Mouse (Mus musculus): ENCODE measurements around the gene Olfr20. TPM values are rescaled to one million over a fixed set of nuclear protein-coding genes. Genes with fewer than 3 reads are reported as not detected.
"Not testable (repeated sequence)": the region's sequence is repeated elsewhere in the genome, so short reads cannot be mapped to it uniquely, and the experiment has no call there.

Gene Olfr20
- not detected in 2 replicates for polyA plus RNA-seq (2015; fragmentation: Nextera tagmentation; extraction: Ambion mirVana)

DNA sequence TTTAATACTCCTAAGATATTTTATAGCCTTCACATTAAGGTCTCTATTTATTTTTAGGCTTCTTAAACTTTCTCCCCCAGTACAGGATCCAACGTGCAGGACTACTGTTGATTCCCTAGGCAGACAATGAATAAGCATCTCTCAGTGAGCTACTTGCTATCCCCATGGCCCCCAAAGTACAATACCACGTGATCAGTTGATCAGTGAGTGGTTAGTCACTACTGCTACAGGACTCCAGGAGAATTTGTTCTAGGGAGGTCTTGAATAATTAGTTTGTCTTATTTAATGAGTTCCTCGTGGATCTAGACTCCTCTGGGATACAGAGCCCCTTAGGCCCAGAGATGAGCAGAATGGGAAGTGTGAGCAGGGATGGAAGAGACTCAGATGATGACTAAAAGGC, at the start of gene Olfr20:
Olfr20 (plus strand) TSS at position 301 of the 400 bp plus-strand sequence.
- Histone ChIP-seq H3K4me2 (no peak within 1 kb of the TSS), H3K4me3 (no peak within 1 kb of the TSS), H3K27ac (no peak within 1 kb of the TSS), H3K27me3 (no peaks in the 10 kb centered on the region), H3K4me1 (no peaks in the 10 kb centered on the region), H3K9me3 (no peaks in the 10 kb centered on the region), H3K36me3 (no peaks in the 10 kb centered on the region), H3K9ac (no peak within 1 kb of the TSS)
- 39% methylated on average over 3 of the region's 3 CpGs for WGBS
- no peak for ATAC-seq (ENCODE audit: insufficient number of reproducible peaks, insufficient read depth, low FRiP score, low TSS enrichment, low read depth)

DNA sequence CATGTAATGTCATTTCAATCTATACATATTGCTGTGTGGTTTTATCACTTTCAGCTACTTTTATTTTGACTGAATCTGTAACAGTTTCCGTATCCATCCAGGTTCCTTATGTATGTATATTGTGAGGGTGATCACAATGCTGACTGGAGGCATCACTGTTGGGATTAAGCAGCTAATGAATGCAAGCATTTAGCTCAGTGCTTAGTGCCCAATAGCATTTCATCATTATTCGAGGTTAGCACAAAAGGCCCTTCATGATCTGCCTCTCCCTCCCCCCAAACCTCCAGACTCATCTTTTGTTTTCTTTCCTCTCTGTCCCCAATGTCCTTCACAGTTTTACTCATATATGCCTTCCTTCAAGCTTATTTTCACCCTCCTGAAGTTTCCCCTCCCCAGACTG, 47.5 kb upstream of the Olfr20 start:
- no peak for ATAC-seq (ENCODE audit: insufficient number of reproducible peaks, insufficient read depth, low FRiP score, low TSS enrichment, low read depth)
- Histone ChIP-seq H3K36me3 (no peaks in the 10 kb centered on the region), H3K4me1 (no peaks in the 10 kb centered on the region), H3K27ac (no peak overlapping the region), H3K27me3 (no peaks in the 10 kb centered on the region), H3K4me2 (no peak overlapping the region), H3K9me3 (no peaks in the 10 kb centered on the region), H3K4me3 (no peak overlapping the region), H3K9ac (no peak overlapping the region)
- 27% methylated on average over 2 of the region's 2 CpGs for WGBS

DNA sequence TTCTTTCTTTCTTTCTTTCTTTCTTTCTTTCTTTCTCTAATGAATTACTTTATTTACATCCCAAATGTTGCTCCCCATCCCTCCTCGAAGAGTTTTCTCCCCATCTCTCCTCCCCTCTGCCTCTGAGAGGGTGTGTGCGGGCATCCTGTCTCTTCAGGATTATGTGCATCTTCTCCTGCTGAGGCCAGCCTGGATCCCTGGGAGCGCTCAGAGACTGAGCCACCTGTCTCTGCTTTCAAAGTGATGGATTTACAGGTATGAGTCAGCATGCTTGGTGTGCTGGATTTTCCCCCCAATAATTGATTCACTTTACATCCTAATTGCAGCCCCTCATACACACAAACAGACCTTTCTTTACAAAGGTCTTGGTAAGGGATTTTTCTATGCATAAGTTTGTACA, 34.6 kb upstream of the Olfr20 start:
- Histone ChIP-seq H3K4me3 (no peak overlapping the region), H3K27me3 (no peaks in the 10 kb centered on the region), H3K27ac (no peak overlapping the region), H3K4me1 (no peaks in the 10 kb centered on the region), H3K36me3 (no peaks in the 10 kb centered on the region), H3K9ac (no peak overlapping the region), H3K9me3 (no peaks in the 10 kb centered on the region), H3K4me2 (no peak overlapping the region)
- WGBS, result 40% methylated on average over 3 of the region's 3 CpGs
- no peak for ATAC-seq (ENCODE audit: insufficient number of reproducible peaks, insufficient read depth, low FRiP score, low TSS enrichment, low read depth)

DNA sequence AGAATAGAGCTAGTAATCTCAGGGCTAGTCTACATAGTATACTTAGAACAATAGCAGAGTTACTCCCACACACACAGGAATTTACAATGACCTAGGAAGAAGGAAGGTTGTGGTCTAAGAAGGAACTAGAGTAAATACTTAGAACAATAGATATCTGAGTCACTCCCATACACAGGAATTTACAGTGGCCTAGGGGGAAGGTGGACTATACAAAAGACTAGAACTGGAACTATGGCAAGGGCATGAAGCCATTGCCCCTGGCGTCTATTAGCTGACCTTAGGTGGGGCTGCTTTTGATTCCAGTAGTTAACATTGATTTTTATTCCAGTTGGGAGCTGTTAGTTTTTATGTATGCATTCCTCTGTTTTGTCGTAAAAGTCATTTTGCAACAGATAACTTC, 32.0 kb upstream of the Olfr20 start:
- H3K27ac ChIP-seq; ATAC-seq (ENCODE audit: insufficient number of reproducible peaks, insufficient read depth, low FRiP score, low TSS enrichment, low read depth); H3K27me3 ChIP-seq; H3K9me3 ChIP-seq; H3K9ac ChIP-seq; H3K36me3 ChIP-seq; H3K4me2 ChIP-seq; H3K4me1 ChIP-seq; H3K4me3 ChIP-seq: not testable (repeated sequence)
- 78% methylated on average over 2 of the region's 2 CpGs for WGBS

DNA sequence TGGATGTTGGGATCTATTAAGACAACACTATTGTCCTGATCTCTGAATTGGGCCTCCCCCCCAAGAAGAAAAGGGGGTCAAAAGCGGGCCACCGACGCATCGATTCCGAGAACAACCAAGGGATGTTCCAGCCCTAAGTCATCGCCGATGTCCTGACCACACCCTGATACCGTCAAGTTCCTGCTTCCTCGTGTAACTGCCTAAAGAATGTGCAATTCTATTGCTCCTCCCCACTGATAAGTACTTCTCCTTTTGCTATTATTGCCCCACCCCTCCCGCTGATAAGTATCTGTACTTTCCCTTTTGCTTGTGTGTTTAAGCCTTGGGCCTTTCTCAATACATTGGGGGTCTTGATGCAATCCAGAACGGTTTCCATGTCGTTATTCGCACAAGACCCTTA, 29.5 kb upstream of the Olfr20 start:
- H3K9ac ChIP-seq; H3K9me3 ChIP-seq; H3K27me3 ChIP-seq; H3K4me2 ChIP-seq; H3K36me3 ChIP-seq; H3K27ac ChIP-seq; H3K4me1 ChIP-seq; ATAC-seq (ENCODE audit: insufficient number of reproducible peaks, insufficient read depth, low FRiP score, low TSS enrichment, low read depth); H3K4me3 ChIP-seq: not testable (repeated sequence)
- 88% methylated on average over 13 of the region's 13 CpGs for WGBS

DNA sequence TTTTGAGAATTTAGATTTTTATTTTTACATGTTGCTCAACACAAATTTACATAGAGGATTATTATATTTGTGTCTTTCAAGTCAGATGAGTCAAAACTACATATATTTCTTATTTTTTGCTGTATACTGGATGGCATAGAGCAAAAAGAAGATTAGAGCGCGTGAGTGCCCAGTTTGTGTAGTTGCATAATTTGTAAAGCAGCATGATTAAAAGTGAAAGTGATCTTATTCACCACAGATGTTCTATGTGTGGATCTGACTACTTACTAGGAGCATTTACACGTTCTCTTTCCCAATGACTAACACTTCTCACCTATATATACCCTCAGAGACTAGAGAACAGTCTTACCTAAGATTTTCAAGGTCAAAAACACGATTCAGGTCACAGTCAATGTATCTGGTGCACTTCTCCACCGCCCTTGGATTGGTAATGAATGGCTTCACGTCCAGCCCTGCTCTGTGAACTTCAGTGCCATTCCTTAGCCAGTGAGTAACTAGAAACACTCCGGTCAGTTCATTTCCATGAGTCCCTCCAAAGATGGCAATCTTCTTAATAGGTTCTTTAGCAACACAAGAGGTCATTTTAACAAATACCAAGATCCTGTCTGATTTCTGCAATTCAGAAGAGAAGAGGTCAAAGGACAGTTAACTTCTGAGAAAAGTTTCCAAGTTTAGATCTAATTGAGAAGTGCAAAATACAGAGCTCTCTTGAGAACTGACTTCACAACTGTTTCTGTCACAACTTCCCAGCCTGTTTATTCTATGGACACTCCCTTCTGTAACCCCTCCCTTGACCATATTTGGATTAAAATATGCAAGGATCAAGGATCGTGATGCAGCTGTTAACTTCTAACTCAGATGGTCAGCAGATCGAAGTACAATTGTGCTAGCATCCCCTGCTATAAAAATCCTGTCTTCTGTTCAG, 26.4 kb upstream of the Olfr20 start:
- WGBS, result 64% methylated on average over 9 of the region's 9 CpGs
- H3K4me2 ChIP-seq, result no peak overlapping the region
- H3K9ac ChIP-seq, result no peak overlapping the region
- no peak for ATAC-seq (ENCODE audit: insufficient number of reproducible peaks, insufficient read depth, low FRiP score, low TSS enrichment, low read depth)
- no peak overlapping the region for H3K27ac ChIP-seq
- H3K27me3 ChIP-seq, result no peaks in the 10 kb centered on the region
- H3K4me3 ChIP-seq, result no peak overlapping the region
- no peaks in the 10 kb centered on the region for H3K36me3 ChIP-seq
- no peaks in the 10 kb centered on the region for H3K9me3 ChIP-seq
- H3K4me1 ChIP-seq, result no peaks in the 10 kb centered on the region; the same call in 1 of the 2 replicates

DNA sequence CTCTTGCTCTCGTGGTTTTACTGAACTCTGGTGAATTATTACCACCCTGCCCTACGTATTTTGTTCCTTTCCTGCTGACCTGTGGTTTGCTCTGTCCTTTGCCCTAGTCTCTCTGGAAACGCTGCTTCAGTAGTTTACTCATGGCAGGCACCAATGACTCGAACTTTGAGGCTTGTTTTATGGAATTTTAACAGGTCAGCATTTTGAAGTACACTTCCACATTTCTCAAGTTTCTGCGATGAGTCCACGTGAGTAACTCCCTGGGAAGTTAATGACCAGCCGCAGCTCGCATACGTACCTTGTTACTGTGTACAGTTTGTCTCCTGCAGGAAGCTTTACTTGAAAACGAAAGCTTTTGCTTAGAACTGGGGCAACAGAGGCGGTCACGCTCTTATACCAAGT, 24.1 kb upstream of the Olfr20 start:
- Histone ChIP-seq H3K4me1 (no peaks in the 10 kb centered on the region; the same call in 1 of the 2 replicates), H3K27me3 (no peaks in the 10 kb centered on the region), H3K9ac (no peak overlapping the region), H3K4me3 (0 out of 2 replicates have a peak overlapping the region, but pooled peaks have one; percentile 7), H3K9me3 (no peaks in the 10 kb centered on the region), H3K27ac (no peak overlapping the region), H3K36me3 (no peaks in the 10 kb centered on the region), H3K4me2 (peak overlapping the region; percentile 44)
- no peak for ATAC-seq (ENCODE audit: insufficient number of reproducible peaks, insufficient read depth, low FRiP score, low TSS enrichment, low read depth)
- 29% methylated on average over 12 of the region's 12 CpGs for WGBS

DNA sequence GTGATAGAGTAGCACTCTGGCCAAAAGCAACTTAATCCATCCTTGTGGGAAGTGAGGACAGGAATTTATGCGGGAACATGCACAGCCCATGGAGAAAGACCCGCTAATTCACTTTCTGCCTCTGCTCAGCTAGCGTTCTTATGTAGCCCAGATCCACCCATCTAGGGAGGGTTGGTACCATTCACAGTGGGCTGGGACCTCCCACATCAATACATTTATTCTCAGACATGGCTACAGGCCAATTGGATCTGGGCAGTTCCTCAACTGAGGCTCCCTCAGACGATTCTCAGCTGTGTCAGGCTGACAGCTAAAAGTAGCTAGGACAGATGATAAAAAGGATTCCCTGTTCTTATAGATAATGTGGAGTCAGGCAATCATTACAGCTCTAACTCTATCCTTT, 23.2 kb upstream of the Olfr20 start:
- 63% methylated on average over 4 of the region's 4 CpGs for WGBS
- H3K9ac ChIP-seq, result no peak overlapping the region
- no peak for ATAC-seq (ENCODE audit: insufficient number of reproducible peaks, insufficient read depth, low FRiP score, low TSS enrichment, low read depth)

DNA sequence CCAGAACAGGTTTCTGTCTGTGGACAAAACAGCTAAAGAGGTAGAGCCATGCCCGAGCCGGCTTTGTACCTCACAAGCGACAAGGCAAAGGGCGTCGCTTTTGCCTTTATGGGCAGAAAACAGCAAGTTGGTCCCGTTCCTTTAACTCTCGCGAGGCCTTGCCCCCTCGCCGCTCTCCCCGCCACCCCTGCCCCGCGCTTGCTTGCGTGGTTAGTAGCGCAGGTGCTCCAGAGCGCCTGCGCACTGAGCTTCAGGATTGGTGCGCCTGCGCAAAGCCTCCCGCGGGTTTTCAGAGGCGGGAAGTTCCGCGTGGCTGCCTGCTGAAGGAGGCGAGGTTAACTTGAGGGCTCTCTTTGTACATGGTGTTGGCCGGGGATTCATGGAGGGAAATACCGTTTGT, 21.1 kb upstream of the Olfr20 start, which contains the start of the genes Aspa, Gm49340 and Spata22:
Aspa (minus strand) TSS at position 155 of the 400 bp plus-strand sequence.
Gm49340 (plus strand) TSS at position 300 of the 400 bp plus-strand sequence.
Spata22 (plus strand) TSS at position 300 of the 400 bp plus-strand sequence.
- H3K4me1 ChIP-seq, result no peaks in the 10 kb centered on the region; the same call in 1 of the 2 replicates
- ATAC-seq (ENCODE audit: insufficient number of reproducible peaks, insufficient read depth, low FRiP score, low TSS enrichment, low read depth), result no peak
- H3K27me3 ChIP-seq, result no peaks in the 10 kb centered on the region
- 84% methylated on average over 27 of the region's 27 CpGs for WGBS
- no peak within 1 kb of the TSS for H3K9ac ChIP-seq
- no peak within 1 kb of the TSS for H3K27ac ChIP-seq
- H3K4me2 ChIP-seq, result no peak within 1 kb of the TSS
- no peaks in the 10 kb centered on the region for H3K36me3 ChIP-seq
- no peaks in the 10 kb centered on the region for H3K9me3 ChIP-seq
- H3K4me3 ChIP-seq, result no peak within 1 kb of the TSS

More for the DNA sequence above, 23.2 kb upstream of the Olfr20 start:
- no peak overlapping the region for H3K4me2 ChIP-seq
- H3K27me3 ChIP-seq, result no peaks in the 10 kb centered on the region
- no peak overlapping the region for H3K4me3 ChIP-seq
- H3K4me1 ChIP-seq, result no peaks in the 10 kb centered on the region; the same call in 1 of the 2 replicates
- no peaks in the 10 kb centered on the region for H3K36me3 ChIP-seq
- no peak overlapping the region for H3K27ac ChIP-seq
- no peaks in the 10 kb centered on the region for H3K9me3 ChIP-seq

DNA sequence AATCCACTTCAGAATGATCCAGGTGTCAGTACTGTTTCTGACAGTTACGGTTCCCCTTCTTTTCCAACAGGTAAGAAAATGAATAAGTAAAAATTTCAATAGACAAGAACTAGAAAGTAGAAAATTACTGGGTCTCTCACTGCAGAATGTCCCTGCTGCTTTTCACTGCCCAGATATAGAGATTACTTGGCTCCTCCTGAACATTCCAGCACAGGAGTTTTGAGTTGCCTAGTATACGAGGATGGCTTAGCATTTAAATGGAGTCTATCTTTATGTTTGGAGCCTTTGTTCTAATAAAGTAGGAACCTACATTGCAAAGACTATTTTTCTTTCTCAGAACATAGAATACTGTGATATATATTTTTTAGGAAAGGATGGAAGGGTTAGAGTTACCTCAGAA, 17.2 kb upstream of the Olfr20 start:
- H3K27me3 ChIP-seq, result no peaks in the 10 kb centered on the region
- H3K9me3 ChIP-seq, result no peaks in the 10 kb centered on the region
- no peak overlapping the region for H3K27ac ChIP-seq
- H3K9ac ChIP-seq, result no peak overlapping the region
- H3K4me3 ChIP-seq, result no peak overlapping the region
- no peaks in the 10 kb centered on the region for H3K4me1 ChIP-seq
- 72% methylated on average over 2 of the region's 2 CpGs for WGBS
- H3K4me2 ChIP-seq, result no peak overlapping the region
- ATAC-seq (ENCODE audit: insufficient number of reproducible peaks, insufficient read depth, low FRiP score, low TSS enrichment, low read depth), result no peak
- no peaks in the 10 kb centered on the region for H3K36me3 ChIP-seq

DNA sequence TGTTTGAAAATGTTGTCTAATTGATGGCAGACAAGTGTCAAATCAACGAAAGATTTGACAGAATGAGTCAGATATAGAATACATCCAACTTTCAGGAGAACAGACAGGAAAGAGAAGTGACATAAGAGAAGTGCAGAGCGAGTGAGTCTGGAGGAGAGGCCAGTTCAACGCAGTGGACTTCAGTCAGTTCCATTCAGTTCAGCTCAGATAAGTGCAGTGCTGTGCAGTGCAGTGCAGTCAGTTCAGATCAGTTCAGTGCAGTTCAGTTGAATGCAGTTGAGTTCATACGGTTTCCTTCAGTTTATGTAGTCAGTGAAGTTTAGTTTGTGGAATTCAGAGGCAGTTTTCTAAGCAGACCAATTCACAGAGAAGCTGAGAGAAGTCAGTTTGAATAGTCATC, 13.7 kb upstream of the Olfr20 start:
- H3K4me3 ChIP-seq, result no peak overlapping the region
- H3K9ac ChIP-seq, result no peak overlapping the region
- no peak overlapping the region for H3K4me2 ChIP-seq
- no peaks in the 10 kb centered on the region for H3K36me3 ChIP-seq
- no peak overlapping the region for H3K27ac ChIP-seq
- H3K9me3 ChIP-seq, result no peaks in the 10 kb centered on the region
- no peaks in the 10 kb centered on the region for H3K27me3 ChIP-seq
- 79% methylated on average over 4 of the region's 4 CpGs for whole genome bisulfite sequencing
- H3K4me1 ChIP-seq, result no peaks in the 10 kb centered on the region
- ATAC-seq (ENCODE audit: insufficient number of reproducible peaks, insufficient read depth, low FRiP score, low TSS enrichment, low read depth), result no peak

DNA sequence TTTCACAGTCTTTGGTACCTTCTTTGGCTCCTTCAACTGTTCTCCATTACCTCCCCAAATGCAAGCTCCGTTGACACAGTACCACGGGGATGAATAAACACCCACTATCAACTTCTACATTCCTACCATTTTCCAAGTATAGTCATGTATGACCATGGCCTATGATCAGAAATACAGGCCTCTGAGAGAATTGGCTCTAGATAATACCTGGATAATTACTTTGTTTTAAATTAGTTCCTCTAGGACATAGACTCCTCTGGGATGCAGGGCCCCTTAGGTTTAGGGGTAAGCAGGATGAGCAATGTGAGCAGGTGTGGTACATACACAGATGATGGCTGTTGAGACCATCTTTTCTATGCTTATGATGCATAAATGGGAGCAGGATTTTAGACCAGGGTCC, 20.4 kb downstream of the Olfr20 start, which contains the start of gene Olfr376:
Olfr376 (plus strand) TSS at position 301 of the 400 bp plus-strand sequence.
- no peaks in the 10 kb centered on the region for H3K4me1 ChIP-seq
- no peak within 1 kb of the TSS for H3K27ac ChIP-seq
- H3K27me3 ChIP-seq, result no peaks in the 10 kb centered on the region
- H3K9me3 ChIP-seq, result no peaks in the 10 kb centered on the region
- no peak within 1 kb of the TSS for H3K4me2 ChIP-seq
- H3K36me3 ChIP-seq, result no peaks in the 10 kb centered on the region
- H3K4me3 ChIP-seq, result no peak within 1 kb of the TSS
- 89% methylated on average over 2 of the region's 2 CpGs for WGBS
- ATAC-seq (ENCODE audit: insufficient number of reproducible peaks, insufficient read depth, low FRiP score, low TSS enrichment, low read depth), result no peak
- no peak within 1 kb of the TSS for H3K9ac ChIP-seq

Data from embryonic facial prominence, embryonic 13.5 days (tissue).